Mouse (Mus musculus) layer of hippocampus, postnatal 10 days (tissue): Measurements from ENCODE around the gene Ikbip. TPM values are rescaled to one million over a fixed set of nuclear protein-coding genes. Genes with fewer than 3 reads are reported as not detected.

Experiments used
- total RNA-seq, 2 experiments: library from RNA; stranded (reverse); gene quantifications; 2 replicates each; pipeline ENCODE4 v1.2.3; 2021

Gene Ikbip
- total RNA-seq, 2 experiments from 2014 or later: 15.7 to 16.4 TPM

Other genes with a start within 250 kb of the Ikbip start
- 10 to 100 TPM; 16.9 to 20.4 TPM for gene Apaf1, start 170 bp upstream of the Ikbip start, total RNA-seq
- gene Slc25a3, start 41.1 kb downstream of the Ikbip start, total RNA-seq: 100 to 1,000 TPM; 544 to 545 TPM
- gene Tmpo, start 98.4 kb downstream of the Ikbip start, total RNA-seq: 10 to 100 TPM; 45.0 to 53.2 TPM